Mouse (Mus musculus) CH12.LX (cell line): ENCODE measurements at regions not wholly inside any gene's neighbourhood (a gene's known extent, or its start where the extent isn't known, plus 50 kb on each side); places are given as distances from the start of the nearest gene placed in this dataset.

Experiments used
- DNase-seq: peaks from one replicate; pipeline ENCODE4 v3.0.0-alpha.2; 2013; ENCODE audit errors: extremely low read depth
- H3K27ac ChIP-seq: 2 replicates; pipeline ENCODE4 v1.5.1; 2012; ENCODE audit warnings: low read depth, mild to moderate bottlenecking, control low read depth, moderate library complexity; ENCODE audit not compliant: insufficient read depth
- H3K27me3 ChIP-seq: replicated peaks from 2 replicates; pipeline ENCODE3; 2012; ENCODE audit warnings: inconsistent platforms
- H3K36me3 ChIP-seq, 2 experiments: replicated peaks in 1 of 2; 2 replicates each; pipeline versions ENCODE3 to v1.6.1; 2012; ENCODE audit warnings: inconsistent platforms in 1 of 2, low read length in 1 of 2, mild to moderate bottlenecking in 1 of 2, mixed read lengths in 1 of 2, moderate library complexity in 1 of 2; ENCODE audit not compliant: control insufficient read depth in 1 of 2, insufficient read depth in 1 of 2
- H3K4me1 ChIP-seq, 2 experiments: 2 replicates each; pipeline ENCODE4 v1.6.1; 2012; ENCODE audit warnings: inconsistent platforms in 1 of 2, moderate library complexity in 1 of 2; ENCODE audit not compliant: insufficient read depth in 2 of 2, control insufficient read depth in 1 of 2
- H3K4me2 ChIP-seq: 2 replicates; pipeline ENCODE4 v1.6.1; 2012; ENCODE audit warnings: low read depth, mild to moderate bottlenecking, control low read depth; ENCODE audit not compliant: poor library complexity, insufficient read depth, severe bottlenecking
- H3K4me3 ChIP-seq, 3 experiments: fragments of 150-350 bp in 1 of 3; sonication (generic) in 1 of 3; replicated peaks in 1 of 3; 2 replicates each; pipeline versions ENCODE3 to v1.5.1; 2011 to 2012; ENCODE audit warnings: low read depth in 2 of 3, low read length in 2 of 3, mild to moderate bottlenecking in 2 of 3, moderate library complexity in 2 of 3, control low read depth in 1 of 3, improper control_type of control experiment in 1 of 3, inconsistent platforms in 1 of 3, mixed read lengths in 1 of 3; ENCODE audit not compliant: poor library complexity in 1 of 3
- H3K79me2 ChIP-seq: replicated peaks from 2 replicates; pipeline ENCODE4 v1.6.1; 2012; ENCODE audit warnings: mild to moderate bottlenecking, moderate library complexity; ENCODE audit not compliant: control insufficient read depth, poor library complexity, insufficient read depth, severe bottlenecking; ENCODE audit errors: extremely low read depth
- H3K9ac ChIP-seq: 2 replicates; pipeline ENCODE4 v1.6.1; 2012; ENCODE audit warnings: low read depth, mild to moderate bottlenecking, control low read depth, moderate library complexity; ENCODE audit not compliant: insufficient read depth
- H3K9me3 ChIP-seq: replicated peaks from 2 replicates; pipeline ENCODE3; 2012; ENCODE audit warnings: low read length, inconsistent platforms, mixed read lengths
- BHLHE40 ChIP-seq: IDR thresholded peaks from 2 replicates; pipeline ENCODE4 v1.6.1; 2011; ENCODE audit warnings: mild to moderate bottlenecking, low read depth, low read length, improper control_type of control experiment
- CHD1 ChIP-seq: IDR thresholded peaks from 2 replicates; pipeline ENCODE4 v1.6.1; 2012; ENCODE audit warnings: low read depth, low read length, improper control_type of control experiment, inconsistent platforms
- E2F4 ChIP-seq: IDR thresholded peaks from 2 replicates; pipeline ENCODE4 v1.6.1; 2011; ENCODE audit warnings: low read depth, low read length, improper control_type of control experiment; ENCODE audit not compliant: insufficient replicate concordance
- GABPA ChIP-seq: IDR thresholded peaks from 2 replicates; pipeline ENCODE4 v1.6.1; 2012; ENCODE audit warnings: low read depth, low read length, improper control_type of control experiment, inconsistent platforms; ENCODE audit not compliant: insufficient replicate concordance
- JUN ChIP-seq: IDR thresholded peaks from 2 replicates; pipeline ENCODE4 v1.6.1; 2011; ENCODE audit warnings: low read depth, mild to moderate bottlenecking, low read length, improper control_type of control experiment, moderate library complexity; ENCODE audit not compliant: insufficient read depth
- JUND ChIP-seq: conservative IDR thresholded peaks from 2 replicates; pipeline ENCODE4 v1.6.1; 2011; ENCODE audit warnings: low read depth, low read length, improper control_type of control experiment
- MAFK ChIP-seq: IDR thresholded peaks from 2 replicates; pipeline ENCODE4 v1.6.1; 2011; ENCODE audit warnings: low read length, improper control_type of control experiment; ENCODE audit not compliant: insufficient replicate concordance
- MAZ ChIP-seq: IDR thresholded peaks from 2 replicates; pipeline ENCODE4 v1.6.1; 2012; ENCODE audit warnings: low read depth, mild to moderate bottlenecking, inconsistent platforms, low read length, improper control_type of control experiment, moderate library complexity
- MEF2A ChIP-seq: IDR thresholded peaks from 2 replicates; pipeline ENCODE4 v1.6.1; 2014; ENCODE audit warnings: low read depth, mild to moderate bottlenecking, inconsistent platforms, low read length, improper control_type of control experiment, borderline replicate concordance
- MXI1 ChIP-seq: IDR thresholded peaks from 2 replicates; pipeline ENCODE4 v1.6.1; 2011; ENCODE audit warnings: mild to moderate bottlenecking, low read depth, low read length, improper control_type of control experiment
- MYC ChIP-seq: IDR thresholded peaks from 2 replicates; pipeline ENCODE4 v1.6.1; 2011; ENCODE audit warnings: low read depth, mild to moderate bottlenecking, improper control_type of control experiment, low read length
- NRF1 ChIP-seq: IDR thresholded peaks from 2 replicates; pipeline ENCODE4 v1.6.1; 2014; ENCODE audit warnings: low read depth, mild to moderate bottlenecking, inconsistent platforms, low read length, improper control_type of control experiment, moderate library complexity
- POLR2A ChIP-seq: IDR thresholded peaks from 2 replicates; pipeline ENCODE4 v1.6.1; 2011; ENCODE audit warnings: low read depth, mild to moderate bottlenecking, improper control_type of control experiment, low read length
- RAD21 ChIP-seq: IDR thresholded peaks from 2 replicates; pipeline ENCODE4 v1.6.1; 2011; ENCODE audit warnings: low read depth, mild to moderate bottlenecking, low read length, improper control_type of control experiment, moderate library complexity
- RCOR1 ChIP-seq: conservative IDR thresholded peaks from 2 replicates; pipeline ENCODE4 v1.6.1; 2012; ENCODE audit warnings: low read depth, mild to moderate bottlenecking, inconsistent platforms, low read length, improper control_type of control experiment
- SIN3A ChIP-seq: IDR thresholded peaks from 2 replicates; pipeline ENCODE4 v1.6.1; 2012; ENCODE audit warnings: low read length, improper control_type of control experiment, inconsistent platforms
- SMC3 ChIP-seq: IDR thresholded peaks from 2 replicates; pipeline ENCODE4 v1.6.1; 2011; ENCODE audit warnings: low read depth, low read length, improper control_type of control experiment
- USF1 ChIP-seq: IDR thresholded peaks from 2 replicates; pipeline ENCODE4 v1.6.1; 2014; ENCODE audit warnings: low read depth, mild to moderate bottlenecking, inconsistent platforms, low read length, improper control_type of control experiment
- USF2 ChIP-seq: conservative IDR thresholded peaks from 2 replicates; pipeline ENCODE4 v1.6.1; 2011; ENCODE audit warnings: low read depth, low read length, improper control_type of control experiment
- ZKSCAN1 ChIP-seq: IDR thresholded peaks from 2 replicates; pipeline ENCODE4 v1.6.1; 2012; ENCODE audit warnings: low read depth, inconsistent platforms, low read length, improper control_type of control experiment, borderline replicate concordance
- dilution Hi-C: fragments of 300-500 bp; cut with MboI; formaldehyde crosslinking; loops from 2 replicates; pipeline ENCODE4 v1.14.3; 2020; ENCODE audit warnings: low sequenced_read_pairs; ENCODE audit not compliant: extremely low pct_unique_long_range_greater_than_20kb, extremely low pct_ligation_motif_present
- in situ Hi-C: fragments of 300-500 bp; cut with MboI; formaldehyde crosslinking; loops from 3 replicates; pipeline ENCODE4 v1.14.3; 2019; ENCODE audit warnings: low sequenced_read_pairs, low pct_ligation_motif_present, low pct_unique_long_range_greater_than_20kb, mixed read lengths

DNA sequence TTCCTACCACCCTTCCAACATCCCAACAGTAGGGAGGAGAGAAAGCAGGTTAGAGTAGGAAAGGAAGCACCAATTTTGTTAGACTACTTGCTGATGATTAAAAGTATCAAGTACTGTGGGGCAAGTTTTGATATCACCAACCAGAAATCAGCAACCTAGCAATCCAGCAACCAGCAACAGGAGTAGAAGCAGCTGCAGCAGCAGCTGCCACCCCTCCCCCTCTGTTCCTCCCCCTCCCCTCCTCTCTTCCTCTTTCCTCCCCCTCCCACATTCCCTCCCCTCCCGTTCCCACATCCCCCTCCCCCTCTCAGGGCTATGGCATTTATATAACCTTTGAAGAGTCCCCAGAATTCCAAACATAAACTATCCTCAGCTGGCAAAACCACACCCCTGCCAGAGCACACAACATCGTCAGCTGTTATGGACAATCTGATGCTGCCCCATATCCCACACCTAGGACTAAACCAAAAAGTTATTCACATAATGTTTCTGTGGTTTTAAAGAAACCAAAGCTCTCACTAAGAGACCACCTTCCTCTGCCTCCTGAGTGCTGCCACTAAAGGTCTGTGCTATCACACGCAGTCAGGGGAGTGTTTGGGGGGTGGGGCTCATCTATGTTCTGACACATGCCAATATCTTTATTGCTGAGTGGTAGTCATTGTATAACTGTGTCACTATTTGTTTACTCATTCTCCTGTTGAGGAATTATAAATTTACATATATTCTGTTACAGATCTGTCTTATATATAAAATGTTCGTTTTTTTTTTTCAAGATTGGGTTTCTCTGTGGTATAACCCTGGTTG lies 158.9 kb upstream of the Bcor start:
- Histone ChIP-seq H3K9me3 (no peaks in the 10 kb centered on the region), H3K79me2 (no peaks in the 10 kb centered on the region), H3K4me2 (no peak overlapping the region), H3K4me3 (no peak overlapping the region), H3K9ac (no peak overlapping the region), H3K36me3 (no peaks in the 10 kb centered on the region), H3K27me3 (no peaks in the 10 kb centered on the region), H3K4me1 (peaks cover 0 to 3% of the 10 kb centered on the region in 2 experiments; a peak in 1 of 4 replicates), H3K27ac (no peak overlapping the region)
- dilution Hi-C loops (no loop called here), in situ Hi-C loops (no loop called here)
- TF ChIP-seq NRF1 (no peak), JUN (no peak), MYC (no peak), GABPA (no peak), RAD21 (no peak)
- DNase-seq: no peak

- in situ Hi-C loops: no loop called here
- Histone ChIP-seq H3K4me2 (no peak overlapping the region), H3K27ac (no peak overlapping the region), H3K9ac (no peak overlapping the region), H3K27me3 (no peaks in the 10 kb centered on the region), H3K4me3 (no peak overlapping the region), H3K79me2 (no peaks in the 10 kb centered on the region), H3K4me1 (peaks cover 0 to 3% of the 10 kb centered on the region in 2 experiments; a peak in 1 of 4 replicates), H3K9me3 (no peaks in the 10 kb centered on the region), H3K36me3 (no peaks in the 10 kb centered on the region)
- TF ChIP-seq GABPA (no peak), MAFK (no peak), CHD1 (no peak), ZKSCAN1 (no peak), BHLHE40 (no peak), E2F4 (no peak), POLR2A (no peak), MXI1 (no peak), MAZ (no peak), SMC3 (no peak), NRF1 (no peak), USF2 (no peak), RCOR1 (no peak), JUND (no peak), USF1 (no peak), SIN3A (no peak), MEF2A (no peak)
- DNase-seq: no peak
- dilution Hi-C loops: no loop called here
Observed at GRCm38 (mm10) chrX:12322453-12322852, 162.3 kb upstream of the Bcor start.
